Mouse (Mus musculus) gastrocnemius, adult 8-10 months (tissue): Measurements from ENCODE around the gene Depp1. TPM values are rescaled to one million over a fixed set of nuclear protein-coding genes. Genes with fewer than 3 reads are reported as not detected.

Experiments used
- DNase-seq, 2 experiments: peaks; one replicate each; pipeline ENCODE4 v3.0.0; 2022; ENCODE audit warnings: low spot score in 2 of 2
- microRNA-seq: library from miRNA; unstranded; fragments of <30 nt; microRNA quantifications from one replicate; pipeline ENCODE4 v1.2.0, GENCODE M21; 2022
- total RNA-seq, 4 experiments: library from RNA; stranded (reverse); gene quantifications; 2 replicates each; pipeline ENCODE4 v1.2.4; 2022

Depp1 gene
- total RNA-seq, 4 experiments from 2014 or later: 3.5 to 31.5 (median 5.1) TPM

GRCm38 (mm10) chr6:116679563-116680288, 29.3 kb downstream of the Depp1 start:
- no peak for DNase-seq

GRCm38 (mm10) chr6:116682317-116682716, 31.9 kb downstream of the Depp1 start:
- peak in 1 of 2 experiments; percentile 42 for DNase-seq

DNA sequence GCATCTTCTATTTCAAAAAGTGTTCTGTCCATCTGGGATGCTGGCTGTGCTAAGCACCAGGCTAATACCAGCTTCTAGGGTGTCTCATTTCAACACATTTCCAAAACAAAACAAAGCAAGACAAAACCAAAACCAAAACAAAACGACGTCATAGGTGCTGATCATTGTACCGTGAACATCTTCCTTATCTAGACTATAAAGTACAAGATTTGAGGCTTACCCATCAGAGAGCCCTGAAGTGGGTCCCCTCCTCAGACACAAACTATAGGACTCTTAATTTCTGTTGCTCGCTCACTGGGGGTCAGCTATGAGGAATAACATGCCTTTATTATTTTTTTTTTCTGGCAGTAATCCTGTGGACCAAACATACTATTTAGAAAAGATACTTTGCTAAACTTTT, 43.2 kb downstream of the Depp1 start:
- no peak for DNase-seq

DNA sequence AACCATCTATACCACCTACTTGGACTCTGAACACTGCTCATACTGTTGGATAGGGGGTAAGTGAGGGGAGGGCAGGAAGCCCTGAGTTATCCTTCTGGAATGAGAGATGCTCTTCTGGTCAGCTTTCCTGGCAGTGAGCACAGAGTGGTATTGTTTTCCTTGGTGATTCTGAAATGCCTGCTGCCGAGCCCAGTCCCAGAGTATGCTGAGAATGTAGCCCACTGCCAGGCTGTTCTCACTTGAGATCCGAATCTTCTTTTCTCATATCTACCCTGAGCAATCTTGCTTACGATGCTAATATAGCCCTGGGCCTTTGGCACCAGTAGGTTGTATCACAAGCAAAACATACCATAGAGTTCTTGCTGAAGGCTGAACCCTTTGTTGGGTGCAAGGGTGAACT, 43.9 kb downstream of the Depp1 start:
- no peak for DNase-seq

DNA sequence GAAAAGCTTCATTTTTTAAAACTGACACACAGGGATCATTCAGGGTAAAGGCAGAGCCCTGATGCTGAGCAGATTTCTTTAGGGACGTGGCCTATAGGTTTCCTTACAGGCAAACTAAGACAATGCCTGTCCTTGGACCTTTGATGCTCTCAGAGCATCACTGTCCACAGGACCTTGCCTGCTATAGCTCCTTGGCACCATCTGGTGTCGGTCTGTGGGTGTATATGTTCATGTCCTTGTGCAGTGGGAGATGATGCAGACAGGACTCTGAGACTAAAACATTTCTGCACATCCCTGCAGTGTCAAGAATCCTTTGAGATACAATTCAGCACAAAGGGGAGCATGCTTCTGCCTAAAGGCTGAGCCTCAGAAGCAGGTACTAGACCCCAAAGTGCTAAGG, 47.0 kb downstream of the Depp1 start:
- no peak for DNase-seq

GRCm38 (mm10) chr6:116697896-116698425, 47.6 kb downstream of the Depp1 start:
- DNase-seq: no peak

- no peak for DNase-seq
Observed at GRCm38 (mm10) chr6:116700821-116701220, 50.4 kb downstream of the Depp1 start.

Small RNA genes within 50 kb of the gene (microRNA-seq; reads per million reads assigned to microRNA genes)
- not detected for gene Mir7043

Other genes starting within 250 kb of the Depp1 start
- gene Alox5, start 189.4 kb upstream of the Depp1 start, total RNA-seq: under 1 TPM; 0.87 to 0.94 (median 0.91) TPM
- gene Olfr211, start 161.5 kb upstream of the Depp1 start, total RNA-seq: not detected
- gene Olfr212, start 144.1 kb upstream of the Depp1 start, total RNA-seq: under 1 TPM in 1 of 4 experiments, not detected in 3; 0.10 TPM
- gene Olfr213, start 112.2 kb upstream of the Depp1 start, total RNA-seq: not detected
- gene Gm5580, start 99.5 kb upstream of the Depp1 start, total RNA-seq: 1 to 10 TPM in 3 of 4 experiments, under 1 TPM in 1; 0.89 to 2.2 (median 1.4) TPM
- not detected for gene Olfr214, start 96.4 kb upstream of the Depp1 start, total RNA-seq
- not detected for gene Olfr215, start 66.4 kb upstream of the Depp1 start, total RNA-seq
- gene Zfp422, start 21.6 kb upstream of the Depp1 start, total RNA-seq: 1 to 10 TPM; 5.9 to 7.9 (median 7.2) TPM
- 1 to 10 TPM; 1.1 to 1.7 (median 1.1) TPM for gene Rassf4, start 23.3 kb downstream of the Depp1 start, total RNA-seq
- under 1 TPM in 2 of 4 experiments, not detected in 2; 0.02 to 0.03 TPM for gene Tmem72, start 66.3 kb downstream of the Depp1 start, total RNA-seq